Mouse (Mus musculus) kidney, adult 2 months (tissue): ENCODE measurements around the gene Azin2.

Experiments used
- CTCF ChIP-seq: fragments of 200-500 bp; conservative IDR thresholded peaks from 2 replicates; pipeline ENCODE4 v1.5.1; 2011; ENCODE audit warnings: low read depth, mild to moderate bottlenecking, control low read depth, low read length, moderate library complexity, mixed read lengths; ENCODE audit not compliant: insufficient read depth, insufficient read length
- POLR2A ChIP-seq: fragments of 200-500 bp; IDR thresholded peaks from one replicate; pipeline ENCODE4 v1.6.1; 2011; ENCODE audit warnings: low read depth, low read length, control low read depth

- TF ChIP-seq CTCF (no peak), POLR2A (no peak)
Observed at GRCm38 (mm10) chr4:128981833-128982180, 19.6 kb upstream of the Azin2 start.
